Mouse (Mus musculus) CD8-positive naive resting alpha-beta T cell, adult 57 days (primary cell): ENCODE data around the gene Polr2h. TPM values are rescaled to one million over a fixed set of nuclear protein-coding genes. Genes with fewer than 3 reads are reported as not detected.

Experiments used
- total RNA-seq: library from RNA; stranded (reverse); gene quantifications from one replicate; pipeline ENCODE4 v1.2.4, GENCODE M21; 2023

Polr2h gene
- 24.2 TPM for total RNA-seq

GRCm38 (mm10) chr16:20717181-20717977 lies at the start of gene Polr2h, which contains the start of gene Clcn2:
Gene Polr2h (plus strand): TSS chr16:20717665.
Gene Clcn2 (minus strand): TSS chr16:20717746.

GRCm38 (mm10) chr16:20668013-20668412 lies 49.5 kb upstream of the Polr2h start, which contains the start of gene Eif4g1:
Gene Eif4g1 (plus strand): TSS chr16:20668313.

GRCm38 (mm10) chr16:20693111-20693701 lies 24.3 kb upstream of the Polr2h start, which contains the start of gene Fam131a:
Gene Fam131a (plus strand): TSS chr16:20693241.

GRCm38 (mm10) chr16:20732925-20733730 lies 15.7 kb downstream of the Polr2h start, which contains the start of gene Chrd:
Gene Chrd (plus strand): TSS chr16:20733127.

GRCm38 (mm10) chr16:20733731-20734730 lies 16.6 kb downstream of the Polr2h start, which contains the start of gene Thpo:
Gene Thpo (minus strand): TSS chr16:20734511.

Other genes with a start within 250 kb of the Polr2h start
- gene Eif2b5, start 218.8 kb upstream of the Polr2h start, total RNA-seq, result 37.4 TPM
- 41.3 TPM for gene Dvl3, start 200.7 kb upstream of the Polr2h start, total RNA-seq
- 174 TPM for gene Ap2m1, start 182.2 kb upstream of the Polr2h start, total RNA-seq
- 82.8 TPM for gene Abcf3, start 169.1 kb upstream of the Polr2h start, total RNA-seq
- 0.40 TPM for gene Vwa5b2, start 128.2 kb upstream of the Polr2h start, total RNA-seq
- gene Eef1akmt4, start 106.1 kb upstream of the Polr2h start, total RNA-seq, result 8.0 TPM
- gene Gm49333, start 106.1 kb upstream of the Polr2h start, total RNA-seq, result not detected
- 14.0 TPM for gene Alg3, start 105.9 kb upstream of the Polr2h start, total RNA-seq
- not detected for gene Camk2n2, start 96.4 kb upstream of the Polr2h start, total RNA-seq
- not detected for gene Ece2, start 87.8 kb upstream of the Polr2h start, total RNA-seq
- 100 TPM for gene Psmd2, start 66.0 kb upstream of the Polr2h start, total RNA-seq
- gene Eif4g1, start 49.4 kb upstream of the Polr2h start, total RNA-seq, result 284 TPM
- 2.0 TPM for gene Fam131a, start 24.4 kb upstream of the Polr2h start, total RNA-seq
- gene Clcn2, start 81 bp downstream of the Polr2h start, total RNA-seq, result 4.2 TPM
- gene Chrd, start 15.5 kb downstream of the Polr2h start, total RNA-seq, result not detected
- not detected for gene Thpo, start 16.8 kb downstream of the Polr2h start, total RNA-seq